Mouse (Mus musculus): ENCODE measurements around the gene Rab7.
A peak's percentile ranks its signal among the peaks of the same experiment; 100 is the strongest.
"Not testable (repeated sequence)": the region's sequence is repeated elsewhere in the genome, so short reads cannot be mapped to it uniquely, and the experiment has no call there.

Rab7 gene

GRCm38 (mm10) chr6:88053228-88054080, 8.4 kb upstream of the Rab7 start:
- DNase-seq: no peak

GRCm38 (mm10) chr6:88051206-88051605, 6.1 kb upstream of the Rab7 start:
- DNase-seq: no peak

GRCm38 (mm10) chr6:88049008-88049407, 3.9 kb upstream of the Rab7 start:
- no peak for DNase-seq

- DNase-seq: no peak
Observed at GRCm38 (mm10) chr6:88047853-88048252, 2.8 kb upstream of the Rab7 start.

- DNase-seq: no peak
Observed at GRCm38 (mm10) chr6:88045406-88045766, 316 bp upstream of the Rab7 start.

GRCm38 (mm10) chr6:88044234-88044576, 865 bp downstream of the Rab7 start:
- no peak for DNase-seq

GRCm38 (mm10) chr6:88042336-88042735, 2.7 kb downstream of the Rab7 start:
- DNase-seq: no peak

GRCm38 (mm10) chr6:88041221-88041620, 3.8 kb downstream of the Rab7 start:
- DNase-seq: no peak

- no peak for DNase-seq
Observed at GRCm38 (mm10) chr6:88039426-88039825, 5.6 kb downstream of the Rab7 start.

GRCm38 (mm10) chr6:88037471-88038045, 7.5 kb downstream of the Rab7 start:
- DNase-seq: no peak

- DNase-seq: no peak
Observed at GRCm38 (mm10) chr6:88033504-88033903, 11.6 kb downstream of the Rab7 start.

GRCm38 (mm10) chr6:88030432-88030831, 14.6 kb downstream of the Rab7 start:
- no peak for DNase-seq

GRCm38 (mm10) chr6:88027390-88027789, 17.7 kb downstream of the Rab7 start:
- no peak for DNase-seq

- no peak for DNase-seq
Observed at GRCm38 (mm10) chr6:88023316-88023890, 21.7 kb downstream of the Rab7 start.

- no peak for DNase-seq
Observed at GRCm38 (mm10) chr6:88019154-88019553, 25.9 kb downstream of the Rab7 start.

- DNase-seq: no peak
Observed at GRCm38 (mm10) chr6:88017821-88018220, 27.2 kb downstream of the Rab7 start.

- DNase-seq: no peak
Observed at GRCm38 (mm10) chr6:88015797-88016196, 29.3 kb downstream of the Rab7 start.

GRCm38 (mm10) chr6:88013456-88013855, 31.6 kb downstream of the Rab7 start:
- DNase-seq: no peak

GRCm38 (mm10) chr6:88012601-88013000, 32.5 kb downstream of the Rab7 start:
- no peak for DNase-seq

- DNase-seq: peak; percentile 64
Observed at GRCm38 (mm10) chr6:88011106-88011505, 34.0 kb downstream of the Rab7 start.

- no peak for DNase-seq
Observed at GRCm38 (mm10) chr6:88009209-88009608, 35.9 kb downstream of the Rab7 start.

GRCm38 (mm10) chr6:88004773-88005172, 40.3 kb downstream of the Rab7 start:
- DNase-seq: not testable (repeated sequence)

- no peak for DNase-seq
Observed at GRCm38 (mm10) chr6:88003439-88003838, 41.6 kb downstream of the Rab7 start.

- DNase-seq: no peak
Observed at GRCm38 (mm10) chr6:87998358-87998757, 46.7 kb downstream of the Rab7 start.

Data from kidney, postnatal 10 days (tissue).